Mouse (Mus musculus): ENCODE measurements around the gene Lrrc4b.

DNA sequence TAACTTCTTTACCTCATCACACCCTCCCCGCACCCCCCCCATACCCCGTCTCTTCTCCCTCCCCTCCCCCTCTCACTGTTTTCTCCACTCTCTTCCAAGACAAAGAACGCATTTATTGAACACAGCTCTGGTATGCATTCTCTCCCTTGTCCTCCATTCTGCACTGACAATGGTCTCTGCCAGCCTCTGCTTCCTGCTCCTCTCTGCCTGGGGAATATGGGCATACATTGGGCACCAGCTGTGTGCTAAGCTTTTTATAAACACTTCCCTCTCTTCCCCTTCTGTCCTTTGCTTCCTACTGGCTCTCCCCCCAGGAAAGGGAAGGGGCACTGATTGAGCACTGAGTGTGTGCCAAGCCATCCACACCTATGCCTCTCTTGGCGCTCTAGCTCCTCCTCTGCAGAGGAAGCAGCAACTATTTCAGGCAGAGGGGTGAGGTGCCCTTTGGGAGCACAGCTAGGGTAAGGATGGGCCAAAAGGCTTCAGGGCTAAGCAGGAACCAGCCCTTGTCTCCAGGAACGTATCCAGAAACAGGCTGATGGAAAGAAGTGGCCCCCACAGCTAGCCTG lies 46.3 kb downstream of the Lrrc4b start:
- TF ChIP-seq CTCF (IDR thresholded peaks at IDR 0.05; ENCODE audit: borderline replicate concordance, extremely low read depth, insufficient read depth, insufficient read length) = no peak
- no peak for TF ChIP-seq POLR2A (IDR thresholded peaks at IDR 0.05; ENCODE audit: borderline replicate concordance, extremely low read depth, insufficient read depth, insufficient read length, poor library complexity, severe bottlenecking)
